Mouse (Mus musculus) gastrocnemius, postnatal 4 days (tissue): ENCODE measurements around the gene Sema6b. TPM values are rescaled to one million over a fixed set of nuclear protein-coding genes. Genes with fewer than 3 reads are reported as not detected.

ENCODE experiments used
- DNase-seq, 2 experiments: peaks; one replicate each; pipeline ENCODE4 v3.0.0; 2021 to 2022; ENCODE audit warnings: low spot score in 2 of 2, mixed read lengths in 2 of 2
- long read RNA-seq, 2 experiments: library from polyadenylated mRNA; stranded (forward); transcript quantifications; one replicate each; pipeline ENCODE4 v2.0.0; 2021
- total RNA-seq, 2 experiments: library from RNA; stranded (reverse); gene quantifications; 2 replicates each; pipeline ENCODE4 v1.2.3; 2021

Gene Sema6b
- 10 to 100 TPM; 21.0 to 21.8 TPM for total RNA-seq
- long read RNA-seq, experiment 1, transcript Sema6b-201 (17 exons, 3,736 nt): major isoform, 22 of 30 reads
- long read RNA-seq, experiment 1, partial matches to known transcripts: 5 of 30 reads
- long read RNA-seq, experiment 1, other reads (novel, unspliced or antisense): 2 of 30 reads
- long read RNA-seq, experiment 2, transcript Sema6b-201 (17 exons, 3,736 nt): major isoform, 29 of 48 reads
- long read RNA-seq, experiment 2, partial matches to known transcripts: 9 of 48 reads
- long read RNA-seq, experiment 2, other reads (novel, unspliced or antisense): 6 of 48 reads

GRCm38 (mm10) chr17:56139858-56140595 is at the start of gene Sema6b:
Gene Sema6b (minus strand): TSS chr17:56140343.
- peak in 1 of 2 experiments; percentile 69 for DNase-seq

DNA sequence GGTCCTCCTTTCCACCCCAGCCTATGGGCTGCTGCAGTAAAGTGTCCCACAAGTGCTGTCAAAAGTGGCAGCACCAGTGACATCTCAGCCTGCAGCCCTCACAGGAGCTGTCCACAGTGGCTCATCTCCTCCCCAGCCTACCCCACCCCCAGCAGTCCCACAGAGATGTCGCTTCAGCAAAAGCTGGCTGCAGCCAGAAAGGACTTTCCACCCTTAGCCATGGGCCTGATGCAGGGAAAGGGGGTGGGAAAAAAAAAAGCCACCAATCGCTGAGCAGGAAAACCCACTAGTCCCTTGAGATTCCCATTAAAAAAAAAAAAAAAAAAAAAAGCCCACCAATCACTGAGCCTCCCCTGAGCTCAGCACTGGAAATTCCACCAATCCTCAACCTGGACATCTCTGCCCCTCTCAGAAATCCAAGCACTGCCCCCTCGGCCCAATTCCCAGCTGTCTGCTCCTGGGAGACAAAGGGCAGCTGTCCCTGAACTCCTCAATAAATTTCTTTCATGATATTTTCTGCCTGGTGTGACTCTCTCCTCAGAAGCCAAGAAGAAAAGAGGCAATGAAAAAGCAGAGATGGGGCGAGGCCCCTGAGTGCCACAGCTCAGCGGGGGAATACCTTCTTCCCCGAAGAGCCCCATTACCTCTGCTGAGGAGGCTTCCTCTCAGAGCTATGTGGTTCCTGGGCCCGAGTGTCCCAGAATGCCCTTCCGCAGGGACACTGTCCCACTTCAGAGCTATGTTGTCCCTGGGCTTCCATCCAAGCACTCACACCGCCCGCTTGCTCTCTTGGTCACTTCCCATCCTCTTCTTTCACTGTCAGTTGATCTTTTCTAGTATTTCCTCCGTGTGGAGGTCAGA is 45.4 kb upstream of the Sema6b start:
- peak in 1 of 2 experiments; percentile 51 for DNase-seq

DNA sequence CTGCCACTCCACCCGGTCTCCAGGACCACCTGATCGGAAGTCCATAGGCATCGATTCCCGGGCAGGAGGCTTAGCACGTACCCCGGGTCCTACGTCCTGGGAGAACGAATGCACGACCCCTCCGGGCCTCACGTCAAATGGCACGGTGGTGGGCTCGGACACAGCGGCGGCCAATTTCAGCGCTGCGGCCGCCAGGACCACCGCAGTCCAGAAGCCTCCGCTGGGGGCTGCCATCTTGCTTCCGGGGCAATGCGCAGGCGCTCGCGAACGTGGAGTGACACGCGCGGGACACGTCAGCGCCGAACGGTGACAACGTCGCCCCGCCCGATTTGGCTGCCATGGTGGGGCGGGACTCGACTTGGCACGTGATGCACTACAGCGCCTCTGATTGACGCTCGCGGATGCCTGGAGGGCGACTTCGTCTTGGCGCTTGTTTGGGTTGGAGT is 43.5 kb upstream of the Sema6b start, which contains the start of gene Mydgf:
TSS of gene Mydgf (minus strand) at position 263 of the 446 bp plus-strand sequence.
- DNase-seq: peak; percentile 96

GRCm38 (mm10) chr17:56182975-56183657 is 43.0 kb upstream of the Sema6b start:
- DNase-seq: no peak

DNA sequence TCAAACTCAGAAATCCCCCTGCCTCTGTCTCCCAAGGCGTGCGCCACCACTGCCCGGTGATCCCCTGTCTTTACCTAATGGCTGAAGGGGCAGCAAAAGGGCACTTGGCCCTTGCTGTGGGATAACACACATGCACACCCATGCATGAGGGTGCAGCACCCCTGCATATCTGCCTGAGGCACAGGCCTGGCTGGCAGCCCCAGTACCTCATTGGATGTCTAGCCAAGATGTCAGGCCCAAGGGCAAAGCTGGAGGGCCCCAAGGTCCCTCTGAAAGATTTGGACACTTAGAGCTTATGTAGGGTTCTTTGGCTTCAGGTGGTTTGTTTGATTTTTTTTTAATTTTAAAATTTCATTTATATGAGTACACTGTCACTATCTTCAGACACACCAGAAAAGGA is 35.3 kb upstream of the Sema6b start:
- no peak for DNase-seq

GRCm38 (mm10) chr17:56173401-56174046 is 33.4 kb upstream of the Sema6b start:
- no peak for DNase-seq

DNA sequence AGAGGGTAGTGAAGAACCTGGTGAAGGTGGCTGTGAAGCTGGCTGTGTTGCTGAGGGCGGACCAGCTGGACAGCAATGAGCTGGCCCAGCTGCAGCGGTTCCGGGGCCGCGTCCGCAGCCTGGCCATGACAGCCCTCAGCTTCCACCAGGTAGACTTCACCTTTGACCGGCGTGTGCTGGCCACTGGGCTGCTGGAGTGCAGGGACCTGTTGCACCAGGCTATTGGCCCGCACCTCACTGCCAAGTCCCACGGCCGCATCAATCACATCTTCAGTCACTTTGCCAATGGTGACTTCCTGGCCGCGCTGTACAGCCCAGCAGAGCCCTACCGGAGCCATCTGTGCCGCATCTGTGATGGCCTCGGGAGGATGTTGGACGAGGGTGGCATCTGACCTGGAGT is 31.7 kb upstream of the Sema6b start:
- DNase-seq: no peak

- DNase-seq: no peak
These were observed 31.3 kb upstream of the Sema6b start for GRCm38 (mm10) chr17:56171456-56171855.

GRCm38 (mm10) chr17:56170636-56171035 is 30.5 kb upstream of the Sema6b start:
- DNase-seq: no peak

- no peak for DNase-seq
These were observed 29.7 kb upstream of the Sema6b start for GRCm38 (mm10) chr17:56169830-56170229.

- DNase-seq: no peak
These were observed 25.5 kb upstream of the Sema6b start for GRCm38 (mm10) chr17:56165671-56166070.

- no peak for DNase-seq
These were observed 24.4 kb upstream of the Sema6b start for GRCm38 (mm10) chr17:56164510-56164909.

DNA sequence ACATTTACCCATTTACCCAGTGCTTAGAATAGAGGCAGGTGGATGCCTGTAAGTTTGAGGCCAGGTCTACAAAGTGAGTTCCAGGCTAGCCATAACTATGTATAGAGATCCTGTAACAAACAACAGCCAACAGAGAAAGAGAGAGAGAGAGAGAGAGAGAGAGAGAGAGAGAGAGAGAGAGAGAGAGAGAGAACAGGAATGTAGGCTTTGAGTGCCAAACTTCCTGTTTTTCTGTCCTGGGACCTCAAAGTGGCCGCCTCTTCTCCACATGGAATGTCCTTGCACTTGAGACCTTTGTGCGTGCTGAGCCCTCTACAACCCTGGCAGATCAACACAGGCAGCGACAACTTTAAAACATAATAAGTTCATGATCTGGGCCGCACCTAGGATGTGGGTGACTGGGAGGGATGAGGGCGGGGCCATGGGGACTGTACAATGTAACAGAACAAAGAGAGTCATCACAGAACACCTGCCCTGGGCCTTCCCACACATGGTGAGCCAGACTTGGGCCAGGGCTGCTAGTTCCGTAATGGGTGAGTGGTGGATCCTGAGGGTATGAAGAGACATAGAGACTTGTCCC is 23.5 kb upstream of the Sema6b start:
- DNase-seq: no peak

DNA sequence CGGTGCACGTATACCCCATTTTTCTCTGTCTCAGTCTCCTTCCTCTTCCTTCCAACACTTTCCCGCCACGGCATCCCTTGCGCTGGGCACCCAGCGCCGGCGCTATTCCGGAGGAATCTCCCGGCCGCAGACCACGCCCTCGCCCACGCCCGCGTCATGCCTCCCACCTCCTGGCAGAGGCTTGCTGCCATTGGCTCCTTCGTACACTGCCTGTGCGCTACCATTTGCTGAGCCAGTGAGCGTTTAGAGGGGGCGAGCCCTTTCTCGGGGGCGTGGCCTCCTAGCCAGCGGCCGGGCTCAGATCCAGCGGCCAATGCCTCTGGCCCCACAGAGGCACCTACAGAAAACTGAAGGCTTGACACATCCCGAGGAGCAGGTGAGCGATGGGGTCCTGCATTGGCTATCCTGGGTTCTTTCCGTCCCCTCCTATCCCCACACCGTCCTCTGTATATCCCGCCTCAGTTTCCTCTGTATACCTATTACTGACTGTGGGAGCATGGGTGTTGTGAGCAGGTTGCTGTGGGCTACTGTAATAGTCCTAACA is 22.2 kb upstream of the Sema6b start, which contains the start of gene Tnfaip8l1:
TSS of gene Tnfaip8l1 (plus strand) at position 247 of the 544 bp plus-strand sequence.
- DNase-seq: peak; percentile 87 to 93

DNA sequence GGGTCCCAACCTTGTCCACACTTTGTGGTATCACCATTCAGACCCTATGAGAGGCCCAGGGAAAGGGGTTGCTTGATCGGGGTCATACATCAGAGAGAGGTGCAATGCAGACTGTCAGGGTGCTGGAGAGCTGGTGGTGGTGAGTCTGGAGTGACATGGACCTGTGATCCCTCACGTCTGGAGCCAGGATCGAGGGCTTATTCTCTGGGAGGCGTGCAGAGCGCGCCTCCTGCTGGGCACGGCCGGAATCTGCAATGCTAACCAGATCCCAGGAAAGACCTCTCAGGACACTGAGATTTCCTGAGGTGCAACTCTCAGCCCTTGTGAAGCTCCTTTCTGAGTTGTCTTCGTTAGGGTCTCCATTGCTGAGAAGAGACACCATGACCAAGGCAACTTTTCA is 19.6 kb upstream of the Sema6b start:
- peak; percentile 51 to 57 for DNase-seq

GRCm38 (mm10) chr17:56153643-56154042 is 13.5 kb upstream of the Sema6b start:
- peak in 1 of 2 experiments; percentile 46 for DNase-seq

DNA sequence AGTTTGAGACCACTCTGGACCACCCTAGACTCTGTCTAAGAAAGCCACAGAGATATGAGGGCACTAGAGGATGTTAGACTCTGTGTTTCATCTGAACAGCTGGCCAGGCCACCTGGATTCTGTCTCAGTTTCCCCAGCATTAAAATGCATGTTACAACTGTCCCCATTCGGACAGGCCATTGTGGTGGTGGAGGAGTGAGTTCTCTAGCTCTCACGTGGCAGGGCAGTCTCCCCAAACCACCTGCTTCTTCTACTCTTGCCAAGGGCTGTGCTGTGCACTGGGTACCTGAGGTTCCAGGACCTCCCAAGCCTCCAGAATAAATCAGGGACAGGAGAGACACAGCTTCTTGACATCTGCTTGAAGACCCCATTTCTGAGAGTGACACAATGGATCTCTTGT is 9.8 kb upstream of the Sema6b start:
- DNase-seq: no peak

DNA sequence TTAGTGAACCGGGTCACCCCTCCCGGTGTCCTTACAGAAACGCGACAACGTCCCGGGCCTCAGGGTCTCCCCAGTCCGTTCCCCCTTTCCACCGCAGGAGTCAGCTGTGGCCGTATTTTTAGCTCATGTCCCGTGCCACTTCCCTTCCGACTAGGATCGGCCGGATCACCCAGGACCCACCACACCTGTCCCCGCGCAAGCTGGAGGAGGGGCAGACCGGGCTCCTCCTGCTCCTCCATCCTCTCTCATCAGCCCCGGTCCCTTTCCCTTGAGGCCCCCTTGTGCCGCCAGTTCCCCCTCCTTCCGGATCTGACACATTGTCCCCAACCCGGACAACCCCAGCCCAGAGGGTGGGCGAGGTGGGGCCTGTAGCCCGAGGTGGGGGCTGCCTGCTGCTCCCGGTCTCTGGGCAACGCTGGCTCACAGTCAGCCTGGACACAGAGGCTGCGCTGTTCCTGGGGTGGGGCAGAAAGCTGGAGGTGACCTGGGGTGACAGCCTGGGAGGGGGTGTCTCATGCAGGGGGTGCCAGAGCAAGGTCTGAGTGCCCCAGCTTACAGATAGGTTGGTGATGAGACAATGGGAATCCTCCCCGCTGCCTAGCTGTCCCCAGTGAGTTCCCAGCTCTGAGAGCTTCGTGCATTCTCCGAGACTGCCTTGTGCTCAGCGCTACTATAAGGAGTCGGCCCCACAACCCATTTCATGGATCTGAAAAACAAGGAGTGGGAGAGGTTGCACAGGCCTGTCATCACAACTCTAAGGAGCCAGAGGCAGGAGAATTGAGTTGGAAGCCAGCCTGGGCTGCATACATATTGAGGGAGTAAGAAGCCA is 8.9 kb upstream of the Sema6b start:
- DNase-seq: no peak

DNA sequence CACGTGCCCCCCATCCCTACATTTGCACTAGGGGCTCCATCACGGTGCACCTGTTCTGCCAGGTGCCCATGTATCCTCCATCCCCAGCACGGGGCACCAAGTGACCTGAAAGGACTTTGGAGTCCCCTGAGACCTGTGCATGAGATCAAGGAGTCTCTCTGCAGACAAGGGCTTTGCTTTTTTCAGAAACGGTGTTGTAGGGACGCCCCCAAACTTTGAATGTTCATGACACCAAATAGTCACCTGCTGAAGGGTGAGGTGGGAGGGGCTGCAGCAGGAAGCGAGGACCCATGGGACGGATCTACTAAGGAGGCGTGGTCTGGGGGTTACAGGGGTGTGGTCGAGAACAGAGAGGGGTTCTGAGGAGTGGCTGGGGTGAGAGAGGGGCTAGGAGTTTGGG is 8.1 kb upstream of the Sema6b start:
- no peak for DNase-seq
